Mouse (Mus musculus) megakaryocyte progenitor cell, adult 5-6 weeks (primary cell): ENCODE measurements around the gene Ntn1. TPM values are rescaled to one million over a fixed set of nuclear protein-coding genes. Genes with fewer than 3 reads are reported as not detected.

Experiments used
- ATAC-seq: replicated peaks from 2 replicates; pipeline ENCODE4 v1.8.0; 2016; ENCODE audit warnings: mild to moderate bottlenecking, moderate TSS enrichment, inconsistent platforms; ENCODE audit not compliant: poor library complexity
- total RNA-seq, 2 experiments: library from RNA; stranded (forward) in 1 of 2; stranded (reverse) in 1 of 2; fragments of 157-497, 149-512 nt in 1 of 2; fragments of 200-1000 nt in 1 of 2; gene quantifications; 2 replicates each; pipeline versions ENCODE4 v1.2.3 to v1.2.4; 2015 to 2017

Ntn1 gene
- total RNA-seq, 2 experiments from 2014 or later, result not detected

GRCm38 (mm10) chr11:68339856-68340255 lies 60.8 kb downstream of the Ntn1 start:
- ATAC-seq, result no peak

GRCm38 (mm10) chr11:68339331-68339730 lies 61.3 kb downstream of the Ntn1 start:
- ATAC-seq, result no peak

DNA sequence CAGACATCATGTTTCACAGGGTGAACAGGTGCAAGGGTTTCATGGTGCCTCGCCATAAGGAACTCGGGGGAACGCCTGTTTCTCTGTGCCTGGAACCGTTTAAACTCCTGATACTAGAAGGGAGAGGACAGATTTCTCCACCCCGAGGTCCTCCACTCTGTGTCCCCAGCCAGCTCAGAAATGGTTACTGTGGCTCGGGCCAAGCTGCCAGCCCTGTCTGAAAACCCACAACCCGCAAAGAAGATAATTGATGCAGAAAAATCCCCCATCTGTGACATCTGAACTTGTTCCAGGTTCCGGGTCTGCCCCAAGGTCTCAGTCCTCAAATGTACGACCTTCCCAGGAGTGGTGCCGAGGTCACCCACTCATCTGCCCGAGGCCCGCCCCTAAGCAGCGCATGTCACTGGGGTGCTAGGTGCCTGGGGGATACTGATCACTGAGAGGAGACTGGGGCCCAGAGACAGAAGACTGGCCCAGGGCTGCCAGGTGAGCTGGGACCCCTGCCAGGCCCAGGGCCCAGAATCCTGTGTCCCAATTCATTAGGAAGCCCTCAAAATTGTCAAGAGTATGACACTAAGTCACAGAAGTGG lies 68.9 kb downstream of the Ntn1 start:
- no peak for ATAC-seq

DNA sequence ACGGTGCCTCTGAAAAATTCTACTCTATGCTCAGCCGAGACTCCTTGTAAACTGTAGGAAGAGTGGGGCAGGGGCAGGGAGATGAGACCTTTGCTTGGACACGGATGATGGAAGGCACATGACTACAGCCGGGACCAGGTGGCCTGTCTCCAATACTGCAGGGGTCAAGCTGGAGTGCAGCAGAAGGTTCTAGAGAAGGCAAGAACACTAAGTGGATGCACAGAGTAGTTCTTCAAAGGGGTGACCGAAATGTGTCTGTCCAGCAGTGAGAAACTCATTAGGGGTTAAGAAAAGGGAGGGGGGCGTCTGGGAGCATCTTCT lies 69.5 kb downstream of the Ntn1 start:
- ATAC-seq, result no peak

DNA sequence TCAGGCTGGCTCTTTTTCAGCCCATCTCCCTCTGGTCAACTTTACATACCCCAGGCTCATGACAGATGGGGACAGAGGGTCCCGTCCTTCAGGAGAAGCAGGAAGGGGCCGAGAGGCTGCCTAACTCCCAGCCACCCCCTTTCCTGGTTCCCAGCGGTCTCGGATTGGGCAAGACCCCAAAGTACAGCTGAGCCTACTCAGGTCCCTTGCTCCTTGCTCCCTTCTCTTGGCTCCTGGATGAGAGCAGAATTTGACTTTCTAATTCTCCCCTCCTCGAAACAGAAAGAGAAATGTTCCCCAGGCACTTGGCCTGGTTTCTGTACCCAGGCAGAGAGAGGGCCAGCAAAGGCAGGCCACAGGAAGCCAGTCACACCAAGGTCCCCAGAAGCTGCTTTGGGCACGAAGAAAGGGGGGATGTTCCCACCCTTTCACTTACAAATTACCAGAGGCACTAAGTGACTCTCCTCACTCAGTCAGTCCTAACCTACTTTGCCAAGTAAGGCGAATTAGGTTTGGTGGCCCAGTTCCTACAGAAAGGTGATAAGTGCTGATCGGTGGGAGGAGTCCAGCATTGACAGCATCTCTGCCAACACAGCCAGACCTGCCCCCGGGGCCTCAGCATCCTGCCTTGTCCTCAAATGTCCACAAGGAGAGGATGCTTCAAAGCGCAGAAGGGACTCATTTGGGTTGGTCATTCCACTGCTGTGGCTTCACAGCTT lies 70.1 kb downstream of the Ntn1 start:
- ATAC-seq, result no peak

- no peak for ATAC-seq
Measured at GRCm38 (mm10) chr11:68324863-68325262, 75.8 kb downstream of the Ntn1 start.

DNA sequence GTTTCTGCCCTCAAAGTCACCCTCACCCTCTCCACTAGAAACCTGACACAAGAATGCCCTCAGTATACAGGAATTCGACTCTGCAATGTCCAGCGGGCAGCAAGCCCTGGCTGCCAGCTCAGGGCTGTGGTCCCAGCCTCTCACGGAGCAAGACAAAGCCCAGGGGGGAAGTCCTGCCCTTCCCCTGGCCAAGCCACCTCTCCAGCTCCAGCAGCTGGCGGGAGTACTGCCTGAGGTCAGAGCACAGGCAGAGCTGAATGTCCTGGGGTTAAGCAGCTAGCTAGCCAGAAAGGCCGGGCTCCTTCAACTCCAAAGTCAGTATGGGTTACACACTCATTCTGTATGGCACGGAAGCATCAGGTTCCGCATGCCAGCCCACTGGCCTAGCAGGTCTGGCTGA lies 79.2 kb downstream of the Ntn1 start:
- no peak for ATAC-seq

DNA sequence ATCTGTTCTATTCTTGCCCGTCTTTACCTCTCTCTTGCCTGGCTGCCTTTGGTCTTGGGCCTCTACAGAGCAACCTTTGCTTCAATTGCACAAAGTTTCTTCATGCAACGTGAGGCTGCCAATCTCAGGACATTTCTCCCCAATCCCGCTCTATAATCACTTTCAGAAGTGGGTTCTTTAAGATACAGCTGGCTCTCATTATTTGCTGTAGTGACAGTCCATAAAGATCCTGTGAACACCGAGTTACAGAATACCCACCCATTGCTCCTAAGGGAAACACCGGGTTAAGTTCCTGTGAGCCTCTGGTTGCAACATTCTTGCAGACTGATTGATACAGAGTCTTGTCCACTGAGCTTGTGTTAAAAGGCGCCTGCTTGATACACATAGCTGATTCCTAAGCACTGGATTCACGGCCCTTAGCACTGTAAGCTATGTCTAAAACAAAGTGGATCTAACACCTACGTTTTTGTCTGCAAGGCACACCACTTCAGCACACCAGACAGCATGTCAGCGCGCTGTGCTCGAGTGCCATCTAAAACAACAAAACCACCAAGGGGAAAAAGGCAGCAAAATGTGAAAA lies 85.0 kb downstream of the Ntn1 start:
- ATAC-seq, result no peak

DNA sequence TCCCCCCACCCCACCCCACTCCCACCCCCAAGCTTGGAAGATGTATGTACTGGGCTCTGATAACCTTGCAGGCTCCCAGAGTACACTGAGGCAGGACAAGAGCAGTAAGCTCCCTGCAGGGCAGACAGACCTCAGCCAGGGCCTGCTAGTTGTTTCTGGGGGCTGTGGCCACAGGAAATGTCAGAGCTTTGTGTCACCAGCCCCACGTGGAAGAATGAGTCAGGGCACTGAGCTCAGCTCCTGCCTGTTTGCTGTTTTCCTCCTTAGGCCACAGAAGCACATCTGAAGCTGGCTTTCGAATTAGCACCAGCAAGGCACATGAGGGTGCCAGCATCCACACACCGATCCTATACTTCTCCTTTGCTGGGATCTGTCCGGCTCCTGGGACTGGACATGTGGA lies 86.8 kb downstream of the Ntn1 start:
- no peak for ATAC-seq

DNA sequence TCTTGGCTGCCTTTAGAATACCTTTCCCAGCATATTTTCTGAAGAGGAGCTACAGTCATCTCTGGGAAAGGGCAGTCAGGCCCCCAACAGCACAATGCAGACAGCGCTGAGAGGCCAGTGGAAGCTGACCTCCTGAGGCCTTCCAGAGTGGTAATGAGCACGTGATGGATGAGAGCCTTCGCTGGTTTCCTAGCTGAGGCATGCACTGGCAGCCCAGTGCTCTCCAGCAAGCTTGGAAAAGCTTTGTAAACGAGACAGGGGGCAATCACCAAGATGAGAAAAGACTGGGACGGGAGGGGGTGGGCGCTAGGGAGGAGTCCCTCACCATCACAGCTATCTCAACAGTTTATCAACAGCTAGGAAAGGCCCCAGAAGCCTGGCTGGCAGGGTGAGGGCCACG lies 87.6 kb downstream of the Ntn1 start:
- no peak for ATAC-seq

DNA sequence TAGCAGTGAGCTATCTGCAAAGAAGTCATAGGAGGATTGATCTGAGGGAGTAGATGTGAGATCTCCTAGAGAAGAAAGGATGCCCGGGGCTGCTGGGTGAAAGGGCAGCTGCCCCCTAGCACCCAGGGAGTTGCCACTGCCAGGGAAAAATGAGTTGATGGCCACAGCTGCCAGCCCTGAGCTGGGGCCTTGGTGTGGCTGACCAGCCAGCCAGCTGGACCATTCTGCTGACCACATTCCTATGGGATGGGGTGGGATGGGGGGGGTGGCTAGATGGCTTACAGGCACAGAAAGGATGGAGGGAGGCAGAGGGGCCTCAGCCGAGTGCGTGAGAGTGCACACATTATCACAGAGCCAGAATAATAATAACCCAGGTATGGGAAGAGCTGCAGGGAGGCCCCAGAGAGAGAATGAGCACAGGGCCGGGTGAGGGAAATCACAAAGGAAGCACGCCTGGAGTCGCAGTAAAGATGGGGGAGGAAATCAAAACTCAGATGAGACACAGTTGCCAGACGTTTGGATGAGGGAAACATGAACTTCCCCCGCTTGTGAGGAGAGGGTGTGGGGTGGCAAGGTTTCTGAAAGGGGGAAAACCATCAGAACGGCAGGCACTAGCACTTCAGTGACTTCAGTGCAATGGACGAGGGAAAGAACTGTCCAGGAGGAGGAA lies 91.6 kb downstream of the Ntn1 start:
- ATAC-seq, result no peak

DNA sequence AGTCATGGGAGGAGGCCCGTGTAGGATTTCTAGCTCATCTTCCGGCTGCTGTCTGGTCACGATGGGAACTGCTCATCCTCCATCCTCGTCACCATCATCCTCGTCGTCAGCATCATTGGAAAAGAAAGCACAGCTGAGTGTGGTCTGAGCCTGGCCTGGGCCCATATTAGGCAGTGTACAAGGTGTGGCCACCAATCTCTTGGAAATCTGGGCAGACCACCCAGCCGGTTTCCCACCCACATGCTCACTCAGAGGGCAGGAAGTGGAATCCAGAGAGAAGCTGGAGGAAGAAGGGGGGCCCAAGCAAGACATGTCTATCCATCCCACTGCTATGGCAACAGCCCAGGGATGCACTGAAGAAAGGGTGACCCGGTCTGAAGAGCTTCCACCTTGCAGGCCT lies 94.6 kb downstream of the Ntn1 start:
- ATAC-seq, result no peak

GRCm38 (mm10) chr11:68302323-68302722 lies 98.3 kb downstream of the Ntn1 start:
- no peak for ATAC-seq

DNA sequence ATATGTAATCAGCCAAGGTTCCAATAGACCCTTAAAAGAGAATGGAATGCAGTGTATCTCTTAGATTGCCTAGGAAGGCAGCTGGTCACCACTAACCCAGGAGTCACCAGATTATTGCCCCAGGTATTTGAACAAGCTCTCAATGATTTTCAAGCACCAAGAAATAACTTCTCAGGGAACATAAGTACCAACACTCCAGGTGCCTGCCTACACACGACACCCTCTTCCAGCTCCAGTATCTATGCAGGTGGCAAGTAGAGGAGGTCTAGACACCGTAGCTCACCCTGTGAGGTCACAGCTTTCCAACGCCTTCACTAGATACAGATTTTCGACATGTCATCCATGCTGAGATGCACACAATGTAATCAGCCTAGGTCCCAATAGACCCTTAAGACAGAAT lies 99.0 kb downstream of the Ntn1 start:
- ATAC-seq, result no peak

GRCm38 (mm10) chr11:68295474-68295873 lies 105.1 kb downstream of the Ntn1 start:
- no peak for ATAC-seq

DNA sequence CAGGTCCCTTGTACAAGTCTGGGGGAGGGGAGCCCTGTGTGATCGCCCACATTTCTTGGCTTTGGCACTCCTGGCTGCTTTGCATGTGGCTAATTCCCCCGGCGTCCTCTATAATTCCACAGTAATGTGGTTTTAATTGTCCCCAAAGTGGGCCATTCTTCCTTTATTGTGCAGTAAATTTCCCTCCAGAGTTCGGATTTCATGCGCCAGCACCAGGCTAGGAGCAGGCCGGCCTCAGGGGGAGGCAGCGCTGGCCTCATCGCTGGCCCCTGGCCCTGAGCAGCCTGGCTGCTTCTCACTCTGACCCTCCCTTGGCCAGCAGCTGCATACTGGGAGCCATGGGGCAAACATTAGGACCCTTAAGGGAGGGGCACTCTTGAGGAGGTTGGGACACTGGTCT lies 110.0 kb downstream of the Ntn1 start:
- no peak for ATAC-seq

- no peak for ATAC-seq
Measured at GRCm38 (mm10) chr11:68287331-68287730, 113.3 kb downstream of the Ntn1 start.

GRCm38 (mm10) chr11:68286142-68286808 lies 114.3 kb downstream of the Ntn1 start:
- ATAC-seq, result no peak

DNA sequence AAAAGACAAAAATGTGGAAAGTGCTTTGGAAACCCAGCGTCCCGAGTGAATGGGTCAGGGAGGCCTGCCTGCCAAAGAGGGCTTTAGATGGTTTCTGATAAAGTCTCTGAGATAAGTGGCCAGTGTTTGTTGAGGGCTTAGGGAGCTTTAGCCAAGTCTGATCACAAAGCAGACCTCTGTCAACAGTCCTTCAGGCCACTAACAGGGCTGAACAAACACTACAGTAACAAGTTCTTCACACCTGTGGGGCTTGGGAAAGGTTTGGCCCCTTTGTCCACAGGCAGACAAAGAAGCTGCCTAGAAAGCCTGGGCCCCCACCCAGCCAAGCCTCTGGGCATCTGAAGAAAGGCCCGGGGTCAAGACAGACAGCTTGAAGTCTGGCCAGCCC lies 114.9 kb downstream of the Ntn1 start:
- no peak for ATAC-seq

DNA sequence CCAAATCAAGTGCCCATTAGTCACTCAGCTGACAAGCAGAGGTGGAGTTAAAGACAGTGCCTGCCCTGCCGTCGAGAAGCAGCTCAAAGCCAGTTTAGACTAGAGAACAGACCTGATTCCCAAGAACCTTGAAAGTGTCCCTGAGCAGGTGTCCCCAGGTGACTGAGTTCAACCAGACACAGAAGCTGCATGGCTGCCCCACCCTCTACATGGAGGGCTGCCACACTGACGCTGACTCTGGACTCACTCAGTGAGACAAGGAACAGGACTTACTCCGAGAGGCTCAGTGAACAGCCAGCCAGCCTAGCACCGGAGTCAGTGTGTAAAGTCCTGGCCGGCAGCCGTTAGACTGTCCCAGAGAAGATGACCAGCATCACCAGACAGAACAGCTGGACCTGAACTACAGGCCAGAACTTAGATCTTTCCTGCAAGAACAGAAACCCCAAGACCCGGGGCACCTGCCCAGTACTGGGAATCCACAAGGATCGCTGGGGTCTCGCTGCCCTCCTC lies 120.6 kb downstream of the Ntn1 start:
- no peak for ATAC-seq

- no peak for ATAC-seq
Measured at GRCm38 (mm10) chr11:68276945-68277344, 123.7 kb downstream of the Ntn1 start.
